Mouse (Mus musculus) monocyte, adult 2 months (primary cell): Measurements from ENCODE around the gene Ptprj.
"Not testable (repeated sequence)": the region's sequence is repeated elsewhere in the genome, so short reads cannot be mapped to it uniquely, and the experiment has no call there.

Experiments used
- DNase-seq, 2 experiments: peaks; one replicate each; pipeline ENCODE4 v3.0.0; 2022; ENCODE audit warnings: low spot score in 2 of 2, low read depth in 1 of 2

Gene Ptprj

GRCm38 (mm10) chr2:90577451-90578279, 2.8 kb downstream of the Ptprj start:
- DNase-seq: peak in 1 of 2 experiments; percentile 30

DNA sequence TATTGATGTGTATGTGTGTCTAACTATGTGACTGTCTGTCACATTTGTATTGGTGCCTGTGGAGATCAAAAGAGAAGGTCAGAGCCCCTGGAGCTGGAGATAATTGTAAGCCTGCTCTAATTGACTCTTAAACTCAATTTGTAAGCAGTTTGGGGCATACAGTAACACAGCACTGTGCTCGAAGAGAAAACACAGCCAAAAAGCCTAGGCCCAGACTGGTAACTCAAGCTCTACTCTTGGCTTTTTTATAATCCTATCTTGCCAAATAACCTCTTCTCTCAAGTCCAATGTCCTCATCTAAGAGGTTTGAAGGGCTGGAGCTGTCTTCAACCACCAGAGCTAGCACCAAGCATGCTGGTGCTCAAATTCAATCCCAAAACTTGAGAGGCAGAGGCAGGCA, 3.5 kb downstream of the Ptprj start:
- DNase-seq: no peak

GRCm38 (mm10) chr2:90576411-90576810, 4.0 kb downstream of the Ptprj start:
- DNase-seq: no peak

GRCm38 (mm10) chr2:90575713-90576112, 4.7 kb downstream of the Ptprj start:
- no peak for DNase-seq

GRCm38 (mm10) chr2:90575116-90575515, 5.3 kb downstream of the Ptprj start:
- no peak for DNase-seq

GRCm38 (mm10) chr2:90574536-90574935, 5.9 kb downstream of the Ptprj start:
- DNase-seq: no peak

GRCm38 (mm10) chr2:90573640-90574526, 6.6 kb downstream of the Ptprj start:
- peak in 1 of 2 experiments; percentile 66 for DNase-seq

DNA sequence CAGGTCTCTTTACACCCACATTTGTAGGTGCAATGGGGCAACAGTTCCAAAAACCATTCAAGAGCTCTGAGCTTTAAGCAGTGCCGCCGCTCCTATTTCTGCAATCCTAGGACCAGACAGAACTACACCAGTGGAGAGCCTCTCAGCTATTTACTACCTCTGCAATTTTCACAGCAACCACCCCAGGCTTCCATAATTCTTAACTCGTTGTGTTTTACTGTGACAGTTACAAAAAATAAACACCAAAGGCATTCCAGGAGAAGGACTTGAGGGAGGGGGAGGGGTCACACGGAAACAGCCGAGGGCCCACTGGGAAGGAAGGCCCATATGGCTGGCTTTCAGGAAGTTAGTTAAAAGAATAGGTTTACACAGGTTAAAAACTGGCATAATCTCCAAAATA, 8.3 kb downstream of the Ptprj start:
- no peak for DNase-seq

- DNase-seq: not testable (repeated sequence)
These were observed 9.0 kb downstream of the Ptprj start for GRCm38 (mm10) chr2:90571399-90571798.

GRCm38 (mm10) chr2:90570871-90571270, 9.6 kb downstream of the Ptprj start:
- DNase-seq: no peak

DNA sequence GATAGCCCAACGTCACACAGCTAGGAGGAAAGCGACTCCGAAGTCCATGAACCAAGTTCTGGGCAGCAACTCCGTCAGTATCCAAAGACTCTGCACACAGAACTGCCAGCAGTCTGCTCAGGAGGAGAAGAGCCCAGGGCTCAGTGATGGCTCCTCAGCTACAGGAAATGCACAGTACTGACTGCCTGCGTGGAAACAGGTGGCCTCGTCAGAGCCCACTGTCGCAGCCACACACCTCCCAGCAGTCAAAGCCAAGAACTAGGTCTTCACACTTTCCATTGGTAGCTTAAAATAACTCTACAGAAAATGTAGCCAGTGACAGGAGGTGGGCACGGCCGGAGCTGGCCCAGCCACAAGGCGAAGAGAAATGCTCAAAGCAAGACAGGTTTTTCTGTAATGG, 10.2 kb downstream of the Ptprj start:
- no peak for DNase-seq

- DNase-seq: no peak
These were observed 11.4 kb downstream of the Ptprj start for GRCm38 (mm10) chr2:90568961-90569481.

- no peak for DNase-seq
These were observed 12.4 kb downstream of the Ptprj start for GRCm38 (mm10) chr2:90568091-90568490.

DNA sequence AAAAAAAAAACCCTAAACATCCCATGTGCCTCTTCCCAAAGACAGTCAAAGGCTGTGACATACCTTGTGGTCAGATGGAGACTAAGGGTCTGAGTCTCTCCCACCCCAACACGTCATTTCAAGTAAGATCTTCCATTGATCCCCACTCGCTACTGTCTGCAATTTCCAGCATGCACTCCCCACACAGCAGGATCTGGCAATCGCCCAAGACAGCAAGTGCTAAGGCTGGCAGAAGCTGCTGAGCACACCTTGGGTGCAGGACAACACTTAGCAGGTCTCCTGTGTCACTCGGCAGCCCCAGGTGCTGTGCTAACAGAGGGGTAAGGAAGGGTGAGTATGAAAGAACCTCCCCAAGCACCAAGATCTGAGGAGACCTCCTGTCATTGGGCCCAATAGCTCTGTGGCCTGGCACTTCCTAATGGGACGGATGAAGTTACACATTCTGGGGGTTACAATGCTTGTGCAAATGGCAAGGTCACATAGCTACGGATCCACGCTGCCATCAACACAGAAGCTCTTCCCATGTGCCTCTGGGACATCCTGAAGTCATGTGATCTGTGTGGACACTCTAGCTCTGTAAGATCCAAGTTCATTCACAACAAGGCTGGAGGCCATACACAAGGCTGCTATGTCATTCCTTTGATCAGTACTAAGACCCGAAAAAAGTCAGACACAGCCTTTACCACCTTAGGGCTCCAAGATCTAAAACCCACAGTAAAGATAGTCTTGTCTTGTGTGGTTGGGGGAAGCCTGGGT, 13.5 kb downstream of the Ptprj start:
- no peak for DNase-seq

- no peak for DNase-seq
These were observed 14.4 kb downstream of the Ptprj start for GRCm38 (mm10) chr2:90566046-90566445.

- DNase-seq: no peak
These were observed 15.1 kb downstream of the Ptprj start for GRCm38 (mm10) chr2:90565192-90565929.

- no peak for DNase-seq
These were observed 15.9 kb downstream of the Ptprj start for GRCm38 (mm10) chr2:90564552-90564951.

GRCm38 (mm10) chr2:90563171-90563570, 17.3 kb downstream of the Ptprj start:
- DNase-seq: no peak

DNA sequence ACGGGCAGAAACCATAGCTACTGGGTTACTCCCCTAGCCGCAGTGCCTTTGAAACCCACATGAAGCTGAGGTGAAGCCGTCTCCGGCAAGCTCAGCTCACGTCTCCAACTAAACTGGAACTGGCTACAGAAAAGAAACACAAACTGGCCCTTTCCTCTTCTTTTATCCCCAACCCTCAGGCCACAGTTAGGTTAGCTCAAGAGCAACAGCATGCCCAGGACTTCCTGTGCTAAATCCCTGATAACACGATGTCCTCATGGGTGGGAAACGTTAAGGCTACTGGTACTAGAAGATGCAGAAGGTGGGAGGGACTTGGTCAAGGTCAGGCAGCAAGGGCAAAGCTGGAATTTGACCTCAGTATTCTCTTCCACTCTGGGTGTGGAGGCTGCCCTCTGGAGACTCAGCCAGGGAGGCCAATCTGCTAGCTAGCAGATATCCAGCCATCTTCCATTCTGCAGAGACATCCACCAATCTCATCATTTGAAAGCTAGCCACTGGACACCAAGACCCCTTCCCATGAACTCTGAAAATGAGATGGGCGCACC, 18.2 kb downstream of the Ptprj start:
- DNase-seq: no peak

DNA sequence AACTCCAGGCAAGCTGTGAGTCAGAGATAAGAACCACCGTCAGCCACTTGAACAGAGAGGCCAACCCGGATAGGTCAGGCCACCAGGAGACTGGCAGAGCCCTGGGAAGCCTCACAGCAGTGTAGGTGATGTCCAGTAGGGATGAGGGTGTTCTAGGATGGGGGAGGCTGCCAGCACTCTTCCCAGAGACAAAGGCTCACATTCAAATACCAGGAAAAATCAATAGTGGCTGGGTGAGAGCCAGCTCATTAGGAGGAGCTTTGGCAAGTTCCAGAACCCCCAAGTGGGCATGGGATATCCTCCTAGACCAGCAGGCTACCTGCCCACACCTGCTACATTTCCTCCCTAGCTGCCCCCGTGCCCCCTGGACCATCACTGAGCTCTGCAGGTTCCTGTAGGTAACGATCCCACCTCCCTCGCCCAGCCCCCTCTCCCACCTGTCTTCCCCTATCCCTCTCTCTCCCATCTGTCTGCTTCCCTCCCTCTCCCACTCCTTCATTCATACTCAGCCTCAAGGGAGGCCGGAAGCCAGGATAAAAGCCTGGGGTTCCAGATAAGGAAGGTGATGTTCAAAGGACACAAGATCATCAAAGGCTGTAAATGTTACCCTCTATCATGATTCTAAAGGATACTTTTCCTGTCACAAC, 20.1 kb downstream of the Ptprj start:
- no peak for DNase-seq
